Mouse (Mus musculus) olfactory bulb, adult 2 months (tissue): Measurements from ENCODE around the gene Chst8. TPM values are rescaled to one million over a fixed set of nuclear protein-coding genes. Genes with fewer than 3 reads are reported as not detected.

Experiments
- H3K27ac ChIP-seq: fragments of 200-500 bp; 2 replicates; pipeline ENCODE4 v1.5.1; 2012; ENCODE audit warnings: low read depth, low read length; ENCODE audit not compliant: insufficient read depth
- H3K4me1 ChIP-seq: fragments of 200-500 bp; 2 replicates; pipeline ENCODE4 v1.6.1; 2012; ENCODE audit warnings: low read length; ENCODE audit not compliant: control insufficient read depth, insufficient read depth
- H3K4me3 ChIP-seq: fragments of 200-500 bp; 2 replicates; pipeline ENCODE4 v1.5.1; 2012; ENCODE audit warnings: mild to moderate bottlenecking, low read depth, low read length, moderate library complexity; ENCODE audit not compliant: insufficient read depth
- CTCF ChIP-seq: fragments of 200-500 bp; IDR thresholded peaks from 2 replicates; pipeline ENCODE4 v1.5.1; 2012; ENCODE audit warnings: low read depth, mild to moderate bottlenecking, low read length, moderate library complexity; ENCODE audit not compliant: insufficient read depth
- POLR2A ChIP-seq: fragments of 200-500 bp; IDR thresholded peaks from 2 replicates; pipeline ENCODE4 v1.6.1; 2012; ENCODE audit warnings: mild to moderate bottlenecking, low read depth, low read length, moderate library complexity; ENCODE audit not compliant: insufficient read depth
- WGBS: fragments of 180-500 bp; shearing (Covaris S2); methylation state at CpG from one replicate; pipeline ENCODE4 v1.1.7; 2018; 5-methylcytosine and 5-hydroxymethylcytosine counted together
- polyA plus RNA-seq: library from polyadenylated mRNA; stranded (reverse); fragments of >200 nt; gene quantifications from 2 replicates; pipeline ENCODE4 v1.2.4, GENCODE M21; 2012; ENCODE audit warnings: low replicate concordance; ENCODE audit not compliant: missing spikeins, insufficient read depth, insufficient read length

Gene Chst8
- polyA plus RNA-seq, 1 experiment, result not detected

- H3K27ac ChIP-seq, result no peak overlapping the region
- 79% methylated on average over 4 of the region's 4 CpGs for WGBS
Measured at GRCm38 (mm10) chr7:34748501-34748900, 64.0 kb downstream of the Chst8 start.

GRCm38 (mm10) chr7:34747661-34748060 lies 64.8 kb downstream of the Chst8 start:
- WGBS, result 93% methylated on average over 12 of the region's 12 CpGs
- TF ChIP-seq POLR2A (no peak), CTCF (no peak)
- Histone ChIP-seq H3K27ac (no peak overlapping the region), H3K4me1 (peaks cover 5% of the 10 kb centered on the region; the same call in 1 of the 2 replicates), H3K4me3 (no peak overlapping the region)

More at GRCm38 (mm10) chr7:34748501-34748900, 64.0 kb downstream of the Chst8 start:
- Histone ChIP-seq H3K4me1 (peaks cover 9% of the 10 kb centered on the region; the same call in 1 of the 2 replicates), H3K4me3 (no peak overlapping the region)
- TF ChIP-seq CTCF (no peak), POLR2A (no peak)

GRCm38 (mm10) chr7:34746586-34746985 lies 65.9 kb downstream of the Chst8 start:
- Histone ChIP-seq H3K4me3 (no peak overlapping the region), H3K4me1 (peaks cover 5% of the 10 kb centered on the region; the same call in 1 of the 2 replicates), H3K27ac (no peak overlapping the region)
- 69% methylated on average over 6 of the region's 6 CpGs for WGBS
- TF ChIP-seq CTCF, result no peak
- TF ChIP-seq POLR2A, result no peak

- no peak overlapping the region for H3K4me3 ChIP-seq
Measured at GRCm38 (mm10) chr7:34746165-34746564, 66.3 kb downstream of the Chst8 start.

GRCm38 (mm10) chr7:34745426-34745825 lies 67.1 kb downstream of the Chst8 start:
- no peak overlapping the region for H3K27ac ChIP-seq
- 83% methylated on average over 9 of the region's 9 CpGs for WGBS
- H3K4me1 ChIP-seq, result peaks cover 5% of the 10 kb centered on the region; the same call in 1 of the 2 replicates
- TF ChIP-seq CTCF (no peak), POLR2A (no peak)
- H3K4me3 ChIP-seq, result no peak overlapping the region

More at GRCm38 (mm10) chr7:34746165-34746564, 66.3 kb downstream of the Chst8 start:
- H3K4me1 ChIP-seq, result peaks cover 5% of the 10 kb centered on the region; the same call in 1 of the 2 replicates
- H3K27ac ChIP-seq, result no peak overlapping the region
- no peak; the same call in 1 of the 2 replicates for TF ChIP-seq POLR2A
- TF ChIP-seq CTCF, result no peak
- WGBS, result 60% methylated on average over 9 of the region's 9 CpGs

- TF ChIP-seq POLR2A (no peak), CTCF (no peak)
- peaks cover 5% of the 10 kb centered on the region; the same call in 1 of the 2 replicates for H3K4me1 ChIP-seq
- no peak overlapping the region for H3K27ac ChIP-seq
- H3K4me3 ChIP-seq, result no peak overlapping the region
- 86% methylated on average over 8 of the region's 8 CpGs for WGBS
Measured at GRCm38 (mm10) chr7:34744994-34745393, 67.5 kb downstream of the Chst8 start.

- TF ChIP-seq CTCF (no peak), POLR2A (no peak)
- Histone ChIP-seq H3K27ac (no peak overlapping the region), H3K4me1 (peaks cover 5% of the 10 kb centered on the region; the same call in 1 of the 2 replicates), H3K4me3 (no peak overlapping the region)
- 89% methylated on average over 8 of the region's 8 CpGs for WGBS
Measured at GRCm38 (mm10) chr7:34743411-34744085, 69.0 kb downstream of the Chst8 start.

- Histone ChIP-seq H3K27ac (no peak overlapping the region), H3K4me3 (no peak overlapping the region), H3K4me1 (peaks cover 2% of the 10 kb centered on the region; the same call in 1 of the 2 replicates)
- WGBS, result 96% methylated on average over 8 of the region's 8 CpGs
- no peak for TF ChIP-seq POLR2A
- no peak for TF ChIP-seq CTCF
Measured at GRCm38 (mm10) chr7:34739371-34739770, 73.1 kb downstream of the Chst8 start.

GRCm38 (mm10) chr7:34737206-34737605 lies 75.3 kb downstream of the Chst8 start:
- TF ChIP-seq CTCF (no peak), POLR2A (no peak)
- 74% methylated on average over 6 of the region's 6 CpGs for WGBS

More at GRCm38 (mm10) chr7:34737206-34737605, 75.3 kb downstream of the Chst8 start:
- H3K27ac ChIP-seq, result no peak overlapping the region
- peaks cover 5% of the 10 kb centered on the region for H3K4me1 ChIP-seq
- H3K4me3 ChIP-seq, result no peak overlapping the region
